Comparison of ENCODE assay signal across 8 mouse cellular contexts in genomic region chr2:25241438-25241775, GRCm38 (mm10). TPM values are rescaled to one million over a fixed set of nuclear protein-coding genes. Genes with fewer than 3 reads are reported as not detected.
A peak's percentile ranks its signal among the peaks of the same experiment; 100 is the strongest.
DNase-seq lines count a peak whose midpoint lies in the region; ATAC-seq and TF ChIP-seq lines count a peak whose summit lies in the region.

No protein-coding gene starts in this region.

- no peaks in the 10 kb centered on the region for H3K36me3 ChIP-seq in kidney, postnatal 0 days (ENCODE audit: insufficient read depth, low read length)
- peaks cover 5% of the 10 kb centered on the region; the same call in 1 of the 2 replicates for H3K36me3 ChIP-seq in intestine, embryonic 14.5 days (ENCODE audit: control insufficient read depth, insufficient read depth, low read length)
- H3K36me3 ChIP-seq in neural tube, embryonic 12.5 days, result peaks cover 16% of the 10 kb centered on the region

- no peaks in the 10 kb centered on the region for H3K27me3 ChIP-seq in kidney, postnatal 0 days (ENCODE audit: insufficient read depth, low read length)
- peaks cover 22% of the 10 kb centered on the region for H3K27me3 ChIP-seq in intestine, embryonic 14.5 days (replicated peaks; ENCODE audit: control insufficient read depth, insufficient read depth, low read length)
- H3K27me3 ChIP-seq in neural tube, embryonic 12.5 days (replicated peaks), result peaks cover 17% of the 10 kb centered on the region

- 14% methylated on average over 6 of the region's 6 CpGs for WGBS in kidney, postnatal 0 days
- 11% methylated on average over 6 of the region's 6 CpGs for WGBS in intestine, embryonic 14.5 days
- 23% methylated on average over 6 of the region's 6 CpGs for WGBS in neural tube, embryonic 12.5 days

- TF ChIP-seq POLR2A in cortical plate, adult 2 months (IDR thresholded peaks at IDR 0.05; ENCODE audit: extremely low read depth, insufficient read depth, low read length), result no peak

- peak overlapping the region; percentile 92 for H3K4me2 ChIP-seq in kidney, postnatal 0 days (ENCODE audit: low read length)
- H3K4me2 ChIP-seq in intestine, embryonic 14.5 days (ENCODE audit: low read length), result peak overlapping the region; percentile 94
- peak overlapping the region; percentile 94 for H3K4me2 ChIP-seq in neural tube, embryonic 12.5 days (replicated peaks)

- ATAC-seq in kidney, postnatal 0 days (replicated peaks; ENCODE audit: low FRiP score, low read depth), result 0 out of 2 replicates have a peak, but pooled peaks have one; percentile 10
- ATAC-seq in intestine, embryonic 14.5 days (replicated peaks; ENCODE audit: low FRiP score, low TSS enrichment, low read depth), result peak; percentile 38; the same call in 1 of the 2 replicates
- ATAC-seq in neural tube, embryonic 12.5 days (ENCODE audit: low FRiP score, low read depth), result peak; percentile 26

- DNase-seq in kidney, postnatal 0 days (ENCODE audit: low spot score), result no peak
- no peak for DNase-seq in kidney, adult 8-10 months
- peak; percentile 69 for DNase-seq in intestine, embryonic 14.5 days (ENCODE audit: low spot score)
- DNase-seq in embryo, embryonic 10 days (ENCODE audit: low spot score), result no peak
- no peak for DNase-seq in natural killer cell, adult 2 months (ENCODE audit: low spot score in 2 of 2)
- DNase-seq in left cerebral cortex, postnatal 14 days (ENCODE audit: low spot score in 2 of 2), result no peak

- peak overlapping the region; percentile 59; the same call in 1 of the 2 replicates for H3K27ac ChIP-seq in kidney, postnatal 0 days
- no peak overlapping the region for H3K27ac ChIP-seq in cortical plate, adult 2 months (ENCODE audit: insufficient read depth, low read length)
- H3K27ac ChIP-seq in intestine, embryonic 14.5 days (ENCODE audit: low read depth), result no peak overlapping the region
- no peak overlapping the region for H3K27ac ChIP-seq in neural tube, embryonic 12.5 days

- H3K9ac ChIP-seq in kidney, postnatal 0 days (ENCODE audit: low read depth, low read length), result no peak overlapping the region
- H3K9ac ChIP-seq in intestine, embryonic 14.5 days (ENCODE audit: low read length), result no peak overlapping the region
- H3K9ac ChIP-seq in neural tube, embryonic 12.5 days, result peak overlapping the region; percentile 82; the same call in 1 of the 2 replicates

- no peak for TF ChIP-seq CTCF in kidney, postnatal 0 days (IDR thresholded peaks at IDR 0.05; ENCODE audit: low read depth)
- TF ChIP-seq CTCF in cortical plate, adult 2 months (IDR thresholded peaks at IDR 0.05; ENCODE audit: extremely low read depth, insufficient read depth, low read length), result no peak

- peak overlapping the region; percentile 26; the same call in 1 of the 2 replicates for H3K4me3 ChIP-seq in kidney, postnatal 0 days (replicated peaks; ENCODE audit: low read depth, low read length)
- peak overlapping the region; percentile 80 for H3K4me3 ChIP-seq in cortical plate, adult 2 months (ENCODE audit: insufficient read depth, low read length)
- peak overlapping the region; percentile 48 for H3K4me3 ChIP-seq in intestine, embryonic 14.5 days (ENCODE audit: low read depth, low read length)
- H3K4me3 ChIP-seq in neural tube, embryonic 12.5 days, result peak overlapping the region; percentile 60

- intact Hi-C loops in left cerebral cortex, postnatal 14 days (cut with DNase I), result no loop called here

- no peaks in the 10 kb centered on the region for H3K9me3 ChIP-seq in kidney, postnatal 0 days (replicated peaks; ENCODE audit: low read length)
- H3K9me3 ChIP-seq in intestine, embryonic 14.5 days (ENCODE audit: control insufficient read depth, low read length), result no peaks in the 10 kb centered on the region
- no peaks in the 10 kb centered on the region for H3K9me3 ChIP-seq in neural tube, embryonic 12.5 days

- H3K4me1 ChIP-seq in kidney, postnatal 0 days (replicated peaks; ENCODE audit: insufficient read depth, low read length), result peaks cover 20% of the 10 kb centered on the region
- H3K4me1 ChIP-seq in cortical plate, adult 2 months (ENCODE audit: control insufficient read depth, insufficient read depth, low read length), result peaks cover 5% of the 10 kb centered on the region
- H3K4me1 ChIP-seq in intestine, embryonic 14.5 days (replicated peaks; ENCODE audit: control insufficient read depth, insufficient read depth, low read length), result peaks cover 6% of the 10 kb centered on the region; the same call in 1 of the 2 replicates
- H3K4me1 ChIP-seq in neural tube, embryonic 12.5 days, result peaks cover 21% of the 10 kb centered on the region

RNA-seq across cellular contexts. Expression of gene Rnf208, which starts 0.6 kb away (rescaled TPM):
- 24.2 and 27.4 TPM in 2 replicates for polyA plus RNA-seq in kidney, postnatal 0 days (2015; fragmentation: Nextera tagmentation; extraction: Ambion mirVana)
- polyA plus RNA-seq in cortical plate, adult 2 months (2012; rRNA removed), result 314 and 325 TPM in 2 replicates
- 15.7 and 18.7 TPM in 2 replicates for polyA plus RNA-seq in intestine, embryonic 14.5 days (2014; fragmentation: Nextera tagmentation; extraction: Ambion mirVana)
- 46.1 and 47.5 TPM in 2 replicates for polyA plus RNA-seq in neural tube, embryonic 12.5 days (2016; fragmentation: Nextera tagmentation; extraction: Ambion mirVana)
- 100 to 1,000 TPM; 220 to 242 TPM for total RNA-seq in left cerebral cortex, postnatal 14 days (2021)

RNA-seq across cellular contexts. Expression of gene Cysrt1, which starts 0.8 kb away (rescaled TPM):
- 0.61 and 0.75 TPM in 2 replicates for polyA plus RNA-seq in kidney, postnatal 0 days (2015; fragmentation: Nextera tagmentation; extraction: Ambion mirVana)
- polyA plus RNA-seq in cortical plate, adult 2 months (2012; rRNA removed), result 0.21 and 0.57 TPM in 2 replicates
- polyA plus RNA-seq in intestine, embryonic 14.5 days (2014; fragmentation: Nextera tagmentation; extraction: Ambion mirVana), result 0.30 TPM in 1 of 2 replicates, not detected in the other
- polyA plus RNA-seq in neural tube, embryonic 12.5 days (2016; fragmentation: Nextera tagmentation; extraction: Ambion mirVana), result 0.30 TPM in 1 of 2 replicates, not detected in the other
- under 1 TPM in 1 of 2 experiments, not detected in 1; 0.79 TPM for total RNA-seq in left cerebral cortex, postnatal 14 days (2021)

RNA-seq across cellular contexts. Expression of gene Rnf224, which starts 4.8 kb away (rescaled TPM):
- polyA plus RNA-seq in kidney, postnatal 0 days (2015; fragmentation: Nextera tagmentation; extraction: Ambion mirVana), result 0.16 and 0.28 TPM in 2 replicates
- polyA plus RNA-seq in cortical plate, adult 2 months (2012; rRNA removed), result not detected in 2 replicates
- polyA plus RNA-seq in intestine, embryonic 14.5 days (2014; fragmentation: Nextera tagmentation; extraction: Ambion mirVana), result not detected in 2 replicates
- polyA plus RNA-seq in neural tube, embryonic 12.5 days (2016; fragmentation: Nextera tagmentation; extraction: Ambion mirVana), result not detected in 2 replicates
- not detected for total RNA-seq in left cerebral cortex, postnatal 14 days (2021)

RNA-seq across cellular contexts. Expression of gene AL732309.1, which starts 5.3 kb away (rescaled TPM):
- 2.7 and 3.7 TPM in 2 replicates for polyA plus RNA-seq in kidney, postnatal 0 days (2015; fragmentation: Nextera tagmentation; extraction: Ambion mirVana)
- 14.0 and 15.5 TPM in 2 replicates for polyA plus RNA-seq in cortical plate, adult 2 months (2012; rRNA removed)
- polyA plus RNA-seq in intestine, embryonic 14.5 days (2014; fragmentation: Nextera tagmentation; extraction: Ambion mirVana), result 5.0 and 5.7 TPM in 2 replicates
- 5.2 and 6.4 TPM in 2 replicates for polyA plus RNA-seq in neural tube, embryonic 12.5 days (2016; fragmentation: Nextera tagmentation; extraction: Ambion mirVana)
- total RNA-seq in left cerebral cortex, postnatal 14 days (2021), result 1 to 10 TPM; 2.3 to 2.8 TPM

RNA-seq across cellular contexts. Expression of gene Slc34a3, which starts 7.2 kb away (rescaled TPM):
- polyA plus RNA-seq in kidney, postnatal 0 days (2015; fragmentation: Nextera tagmentation; extraction: Ambion mirVana), result 1.5 and 1.6 TPM in 2 replicates
- 0.26 and 0.44 TPM in 2 replicates for polyA plus RNA-seq in cortical plate, adult 2 months (2012; rRNA removed)
- polyA plus RNA-seq in intestine, embryonic 14.5 days (2014; fragmentation: Nextera tagmentation; extraction: Ambion mirVana), result 0.26 and 0.38 TPM in 2 replicates
- not detected in 2 replicates for polyA plus RNA-seq in neural tube, embryonic 12.5 days (2016; fragmentation: Nextera tagmentation; extraction: Ambion mirVana)
- total RNA-seq in left cerebral cortex, postnatal 14 days (2021), result not detected

Comparison
In these comparisons a context has a peak if more than half of its experiments do, and no peak if none do; other contexts are left out.
1. H3K4me3 ChIP-seq: peak in every context shown above with its lines; median percentile 80 in cortical plate, adult 2 months; 60 in neural tube, embryonic 12.5 days; 48 in intestine, embryonic 14.5 days; 26 in kidney, postnatal 0 days.